Mouse (Mus musculus): Measurements from ENCODE around the gene Gid8.

The Gid8 gene

DNA sequence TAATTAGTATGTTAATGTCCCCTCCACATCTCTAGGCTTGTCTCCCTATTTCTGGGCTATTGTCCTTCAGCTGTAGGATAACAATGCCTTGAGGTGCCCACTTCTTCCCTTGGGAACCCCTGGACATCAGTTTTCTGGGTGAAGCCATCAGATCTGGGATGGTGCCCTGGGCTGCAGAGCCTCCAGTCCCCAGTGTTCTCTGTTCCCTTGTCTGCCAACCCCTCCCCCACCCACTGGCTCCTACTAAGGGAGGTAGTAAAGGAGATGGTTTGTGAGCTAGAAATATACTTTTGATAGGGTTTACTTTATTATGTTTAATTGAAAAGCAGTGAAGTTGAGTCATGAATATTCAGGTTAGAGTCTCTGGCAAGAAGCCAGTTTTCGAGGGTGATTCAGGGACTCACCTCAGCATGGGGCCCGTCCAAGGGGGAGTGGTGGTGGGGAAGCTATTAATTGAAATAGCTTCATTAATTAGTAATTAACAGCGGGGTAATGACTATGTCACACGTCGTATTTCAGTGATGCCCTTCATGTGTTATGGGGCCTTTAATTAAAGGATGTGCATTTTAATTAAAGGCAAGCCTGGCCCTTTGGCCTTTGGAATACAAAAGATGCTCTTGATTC is 36.8 kb downstream of the Gid8 start:
- DNase-seq (ENCODE audit: low read depth, low spot score) = no peak

DNA sequence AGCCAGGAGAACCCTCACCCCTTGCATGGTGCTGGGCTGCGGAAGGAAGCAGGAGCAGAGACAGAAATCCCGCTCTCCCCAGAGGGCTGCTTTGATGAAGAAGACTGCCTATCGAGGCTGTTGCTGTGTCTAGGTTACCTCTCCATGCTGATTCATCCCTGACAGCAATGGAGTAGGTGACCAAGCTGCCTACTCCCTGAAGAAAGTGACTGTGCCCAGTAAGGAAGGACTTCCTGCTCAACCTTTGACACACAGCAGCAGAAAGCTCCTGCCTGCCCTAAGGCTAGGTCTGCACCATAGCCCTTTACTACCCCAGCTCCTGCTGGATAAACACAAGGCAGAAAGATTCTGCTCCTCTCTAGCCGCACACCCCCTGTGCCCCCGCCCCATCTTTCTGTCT is 39.0 kb downstream of the Gid8 start:
- DNase-seq (ENCODE audit: low read depth, low spot score) = no peak

DNA sequence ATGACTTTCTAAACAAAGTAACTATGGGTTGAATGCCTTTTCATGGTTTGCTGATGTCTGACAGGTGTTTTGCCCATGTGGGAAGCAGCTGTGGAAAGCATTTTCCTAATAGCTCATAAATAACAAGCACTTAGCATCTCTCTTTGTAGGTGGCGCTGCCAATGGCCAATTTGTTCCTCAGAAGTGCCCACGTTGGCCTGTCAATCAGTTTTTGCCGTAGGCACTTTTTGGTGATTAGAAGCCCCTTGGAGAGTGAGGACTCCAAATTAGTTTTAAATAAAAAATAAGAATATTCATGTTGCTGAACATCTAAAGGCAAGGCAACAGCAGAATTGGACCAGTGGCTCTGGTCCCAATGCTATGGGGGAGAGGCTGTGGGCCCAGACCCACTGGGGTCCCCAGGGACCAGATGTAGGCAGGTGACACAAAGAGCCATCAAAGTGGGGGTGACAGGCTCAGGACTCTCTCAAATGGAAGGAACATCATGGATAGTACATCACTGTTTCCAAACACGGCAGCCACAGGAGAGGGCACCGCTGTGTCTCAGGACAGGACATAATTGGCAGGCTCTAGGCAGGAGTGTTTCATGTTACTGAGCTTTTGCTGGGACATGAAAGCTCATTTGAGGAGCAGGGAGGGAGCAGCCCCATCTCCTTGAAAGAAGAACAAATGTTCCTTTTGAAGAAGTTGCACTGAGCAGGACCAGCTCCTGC is 45.2 kb downstream of the Gid8 start:
- no peak for DNase-seq (ENCODE audit: low read depth, low spot score)

DNA sequence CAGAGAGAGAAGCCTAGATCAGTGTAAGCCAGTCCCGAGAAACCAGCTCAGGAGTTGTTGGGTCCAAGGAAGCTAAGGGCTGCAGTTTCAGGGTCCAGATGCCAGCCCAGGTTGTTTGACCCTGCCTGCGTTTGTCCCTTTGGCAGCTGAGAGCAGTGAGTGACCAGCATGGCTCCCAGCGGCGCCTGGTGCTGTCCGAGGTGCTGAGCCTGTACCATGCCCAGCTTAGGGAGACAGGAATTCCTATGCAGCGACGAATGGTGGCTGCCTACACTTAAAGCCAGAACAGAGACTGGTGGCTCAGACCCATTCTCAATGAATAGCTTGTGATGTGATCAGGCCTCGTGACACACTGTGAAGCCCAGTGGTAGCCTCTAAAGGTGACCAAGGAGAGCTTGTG is 46.0 kb downstream of the Gid8 start:
- DNase-seq (ENCODE audit: low read depth, low spot score) = peak; percentile 70

DNA sequence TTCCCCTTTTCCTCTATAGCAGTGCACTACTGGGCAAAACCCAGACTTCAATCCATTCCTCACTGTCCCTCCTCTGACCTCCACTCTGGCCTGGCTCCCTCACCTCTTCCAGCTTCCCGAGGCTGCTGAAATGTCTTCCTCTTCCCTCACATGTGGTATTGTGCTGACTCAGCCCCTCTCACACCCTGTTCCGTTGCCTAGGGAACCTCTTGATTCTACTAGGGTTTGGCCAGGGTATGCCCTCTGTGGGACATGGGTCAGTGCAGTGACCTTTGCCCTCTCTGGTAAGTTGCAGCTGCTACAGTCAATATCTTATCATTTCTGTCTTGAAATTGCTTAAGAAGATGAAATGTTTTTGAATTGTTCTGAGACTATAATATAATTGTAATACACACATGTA is 46.9 kb downstream of the Gid8 start:
- no peak for DNase-seq (ENCODE audit: low read depth, low spot score)

DNA sequence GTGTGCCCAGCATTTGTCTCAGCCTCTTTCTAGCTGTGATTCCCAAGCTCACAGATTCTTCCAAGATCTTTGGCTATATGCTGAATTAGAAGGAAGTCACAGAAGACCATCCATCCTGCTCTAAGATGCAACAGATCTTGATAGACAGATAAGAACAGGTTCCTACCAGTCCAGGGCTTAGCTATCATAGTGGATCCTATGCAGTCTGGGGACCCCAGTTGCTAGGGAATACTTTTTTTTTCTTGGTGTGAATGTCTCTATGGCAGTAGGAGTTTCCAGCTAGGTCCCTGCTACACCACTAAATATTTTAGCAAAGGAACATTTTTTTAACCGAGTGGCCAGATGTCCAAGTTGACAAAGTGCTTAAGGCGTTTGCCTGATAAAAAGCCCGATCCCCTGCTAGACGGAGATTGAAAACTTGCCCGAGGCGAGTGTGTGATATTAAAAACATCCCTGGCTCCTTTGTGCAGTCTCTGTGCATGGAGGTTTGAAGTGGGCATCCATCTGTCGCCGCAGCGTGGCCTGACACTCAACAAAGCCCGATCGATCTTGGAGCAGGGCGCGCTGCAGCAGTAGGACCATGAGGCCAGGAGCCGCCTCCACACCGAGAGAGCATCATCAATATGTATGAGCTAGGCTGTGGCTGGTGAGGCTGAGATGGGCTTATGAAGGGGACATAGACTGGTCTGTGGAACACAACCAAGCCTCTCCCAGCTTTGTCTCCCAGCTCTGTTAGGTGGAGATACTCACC is 48.8 kb downstream of the Gid8 start:
- DNase-seq (ENCODE audit: low read depth, low spot score) = no peak

DNA sequence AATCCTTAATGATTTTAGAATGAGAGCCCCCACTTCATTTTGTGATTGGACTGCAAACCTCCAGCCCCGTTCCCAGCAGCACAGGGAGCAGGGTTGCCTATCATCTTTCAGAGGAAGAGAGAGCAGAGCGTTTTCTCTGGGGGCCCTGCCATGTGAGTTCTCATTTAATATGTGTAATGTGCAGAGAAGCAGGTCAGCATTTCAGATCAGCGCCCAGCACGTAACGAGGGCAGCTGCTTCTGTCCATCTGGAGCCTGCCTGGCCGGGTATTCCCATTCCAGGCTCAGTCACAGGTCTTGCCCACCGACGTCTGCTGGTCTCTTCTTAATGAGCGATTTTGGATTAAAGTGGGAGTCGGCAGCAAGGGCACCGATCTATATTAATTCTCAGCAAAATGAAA is 55.1 kb downstream of the Gid8 start:
- no peak for DNase-seq (ENCODE audit: low read depth, low spot score)

DNA sequence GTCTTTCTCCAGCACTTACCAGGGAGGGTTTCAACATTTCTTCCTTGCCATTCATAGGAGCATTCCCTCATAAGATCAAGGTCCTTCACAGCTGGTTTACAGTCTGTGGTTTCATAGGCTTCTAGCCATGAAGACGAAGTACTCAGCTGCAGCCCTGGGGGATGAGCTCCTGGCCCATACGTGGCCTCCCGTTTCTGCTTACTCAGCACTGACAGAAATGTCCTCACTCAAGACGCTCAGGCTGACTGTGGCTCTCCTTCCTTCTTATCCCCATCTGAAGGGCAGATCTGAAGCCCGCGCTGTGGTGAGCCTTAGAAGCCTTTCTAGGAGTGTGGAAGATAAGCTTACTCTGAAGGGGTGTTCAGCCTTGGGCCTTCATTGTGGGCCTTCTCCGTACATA is 55.8 kb downstream of the Gid8 start:
- no peak for DNase-seq (ENCODE audit: low read depth, low spot score)
